Mouse (Mus musculus): Measurements from ENCODE around the gene Arpin. TPM values are rescaled to one million over a fixed set of nuclear protein-coding genes. Genes with fewer than 3 reads are reported as not detected.
A peak's percentile ranks its signal among the peaks of the same experiment; 100 is the strongest.

Arpin gene
- total and polyA plus RNA-seq, 3 experiments: not detected

DNA sequence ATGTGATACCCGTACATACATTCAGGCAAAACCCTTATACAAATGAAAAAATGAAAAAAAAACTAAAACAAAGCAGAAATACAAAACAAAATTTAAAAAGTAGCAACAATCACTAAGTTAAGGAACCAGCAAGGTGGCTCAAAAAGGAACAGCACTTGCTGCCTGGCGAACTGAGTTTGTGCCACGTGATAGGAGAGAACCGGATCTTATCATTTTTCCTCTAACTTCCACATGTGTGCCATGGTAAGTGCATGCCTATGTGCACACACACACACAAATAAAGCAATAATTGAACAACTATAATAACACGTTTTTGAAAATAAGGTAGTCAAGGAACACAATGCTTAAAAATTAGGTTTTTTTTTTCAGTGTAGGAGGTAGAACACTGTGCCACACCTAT, 37.0 kb upstream of the Arpin start:
- Histone ChIP-seq H3K27ac (ENCODE audit: control insufficient read depth, low read depth, low read length) (no peak overlapping the region), H3K4me3 (ENCODE audit: control insufficient read depth in 1 of 2, insufficient read depth in 1 of 2, low read depth in 2 of 2, low read length in 2 of 2) (peak overlapping the region; percentile 23 to 38; a peak in 2 of 4 replicates), H3K79me2 (ENCODE audit: control insufficient read depth, insufficient read depth, low read length, poor library complexity) (no peaks in the 10 kb centered on the region), H3K4me1 (ENCODE audit: control insufficient read depth in 1 of 2, insufficient read depth in 2 of 2, low read length in 2 of 2) (peaks cover 2 to 21% of the 10 kb centered on the region in 2 experiments), H3K36me3 (ENCODE audit: control insufficient read depth in 1 of 2, insufficient read depth in 2 of 2, low read length in 2 of 2) (peaks cover 0 to 8% of the 10 kb centered on the region in 2 experiments; a peak in 2 of 4 replicates), H3K27me3 (ENCODE audit: control insufficient read depth in 1 of 2, insufficient read depth in 2 of 2, low read length in 2 of 2) (peaks cover 0 to 1% of the 10 kb centered on the region in 2 experiments; a peak in 2 of 4 replicates), H3K9ac (ENCODE audit: control insufficient read depth, low read depth, low read length, poor library complexity, severe bottlenecking) (peak overlapping the region; percentile 50), H3K9me3 (replicated peaks; ENCODE audit: insufficient read depth, low read length) (no peaks in the 10 kb centered on the region)
- peak; percentile 93 for TF ChIP-seq USF1 (IDR thresholded peaks at IDR 0.05; ENCODE audit: low read depth, low read length)
- peak; percentile 42; the same call in 1 of the 2 replicates for TF ChIP-seq BHLHE40 (IDR thresholded peaks at IDR 0.05; ENCODE audit: borderline replicate concordance, low read depth, low read length)
- TF ChIP-seq USF2 (IDR thresholded peaks at IDR 0.05; ENCODE audit: borderline replicate concordance in 1 of 2, insufficient read depth in 1 of 2, low read depth in 1 of 2, low read length in 2 of 2): peak in 1 of 2 experiments; percentile 72; a peak in 2 of 4 replicates
- peak; percentile 37; the same call in 1 of the 2 replicates for TF ChIP-seq SIN3A (IDR thresholded peaks at IDR 0.05; ENCODE audit: low read length)
- TF ChIP-seq MAZ (IDR thresholded peaks at IDR 0.05; ENCODE audit: low read depth, low read length): no peak
- no peak for TF ChIP-seq CTCF (IDR thresholded peaks at IDR 0.05 in 2 of 3, conservative IDR thresholded peaks at IDR 0.05 in 1 of 3; ENCODE audit: control insufficient read depth in 1 of 3, insufficient read depth in 1 of 3, low read depth in 2 of 3, low read length in 3 of 3, poor library complexity in 1 of 3, severe bottlenecking in 1 of 3)
- peak; percentile 71; the same call in 1 of the 2 replicates for TF ChIP-seq MYC (IDR thresholded peaks at IDR 0.05; ENCODE audit: low read depth, low read length)
- 0 out of 2 replicates have a peak, but pooled peaks have one; percentile 9 for TF ChIP-seq RCOR1 (IDR thresholded peaks at IDR 0.05; ENCODE audit: low read depth, low read length)
- TF ChIP-seq JUND (IDR thresholded peaks at IDR 0.05; ENCODE audit: low read depth, low read length): no peak
- TF ChIP-seq E2F4 (IDR thresholded peaks at IDR 0.05; ENCODE audit: borderline replicate concordance, low read depth, low read length): no peak
- peak; percentile 61 for TF ChIP-seq MXI1 (IDR thresholded peaks at IDR 0.05; ENCODE audit: low read depth, low read length)
- TF ChIP-seq MAX (IDR thresholded peaks at IDR 0.05; ENCODE audit: low read length): peak; percentile 87
- TF ChIP-seq TAL1 (IDR thresholded peaks at IDR 0.05; ENCODE audit: low read length): no peak
- TF ChIP-seq GATA1 (IDR thresholded peaks at IDR 0.05; ENCODE audit: low read depth, low read length): 0 out of 2 replicates have a peak, but pooled peaks have one; percentile 40
- peak; percentile 60 for DNase-seq (ENCODE audit: low read depth, low spot score)

DNA sequence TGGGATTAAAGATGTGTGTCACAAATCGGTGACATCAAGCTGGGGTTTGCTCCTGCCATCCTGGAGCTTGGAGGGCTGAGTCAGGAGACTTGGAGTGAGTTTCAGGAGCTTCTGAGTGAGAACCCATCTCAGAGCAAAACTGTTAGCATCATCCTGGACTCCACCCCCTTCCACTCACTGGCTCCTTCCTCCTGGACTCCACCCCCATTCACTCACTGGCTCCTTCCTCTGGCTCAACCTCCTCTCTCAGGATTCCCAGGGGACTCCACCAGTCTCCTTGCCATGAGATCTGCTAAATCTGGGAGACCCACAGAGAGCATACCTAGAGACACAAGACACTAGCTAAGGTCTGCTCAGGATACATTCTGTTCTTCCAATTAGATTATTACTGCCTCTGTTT, 35.2 kb upstream of the Arpin start:
- H3K9me3 ChIP-seq (replicated peaks; ENCODE audit: insufficient read depth, low read length): no peaks in the 10 kb centered on the region
- H3K4me1 ChIP-seq (ENCODE audit: control insufficient read depth in 1 of 2, insufficient read depth in 2 of 2, low read length in 2 of 2): peaks cover 2 to 21% of the 10 kb centered on the region in 2 experiments
- peak; percentile 15 for DNase-seq (ENCODE audit: low read depth, low spot score)
- no peaks in the 10 kb centered on the region for H3K79me2 ChIP-seq (ENCODE audit: control insufficient read depth, insufficient read depth, low read length, poor library complexity)
- H3K27ac ChIP-seq (ENCODE audit: control insufficient read depth, low read depth, low read length): no peak overlapping the region
- H3K36me3 ChIP-seq (ENCODE audit: control insufficient read depth in 1 of 2, insufficient read depth in 2 of 2, low read length in 2 of 2): peaks cover 0 to 8% of the 10 kb centered on the region in 2 experiments; a peak in 2 of 4 replicates
- TF ChIP-seq ETS1 (IDR thresholded peaks at IDR 0.05; ENCODE audit: low read depth, low read length) (no peak), UBTF (IDR thresholded peaks at IDR 0.05; ENCODE audit: borderline replicate concordance, insufficient read depth, low read depth, low read length) (no peak), NRF1 (IDR thresholded peaks at IDR 0.05; ENCODE audit: insufficient read depth, low read depth, low read length, poor library complexity, severe bottlenecking) (no peak), MAZ (IDR thresholded peaks at IDR 0.05; ENCODE audit: low read depth, low read length) (no peak), MEF2A (IDR thresholded peaks at IDR 0.05; ENCODE audit: extremely low read depth, insufficient replicate concordance, low read depth, low read length, poor library complexity, severe bottlenecking) (no peak), RCOR1 (IDR thresholded peaks at IDR 0.05; ENCODE audit: low read depth, low read length) (no peak), ZMIZ1 (IDR thresholded peaks at IDR 0.05; ENCODE audit: low read depth, low read length) (no peak), RAD21 (IDR thresholded peaks at IDR 0.05; ENCODE audit: low read depth, low read length) (no peak), NELFE (IDR thresholded peaks at IDR 0.05; ENCODE audit: low read depth, low read length) (no peak), HCFC1 (IDR thresholded peaks at IDR 0.05; ENCODE audit: low read depth, low read length) (no peak), TAL1 (IDR thresholded peaks at IDR 0.05; ENCODE audit: low read length) (no peak), KAT2A (conservative IDR thresholded peaks at IDR 0.05; ENCODE audit: low read depth, low read length) (no peak), MYB (IDR thresholded peaks at IDR 0.05; ENCODE audit: low read depth, low read length) (no peak)
- H3K4me3 ChIP-seq (ENCODE audit: control insufficient read depth in 1 of 2, insufficient read depth in 1 of 2, low read depth in 2 of 2, low read length in 2 of 2): no peak overlapping the region
- no peak overlapping the region for H3K9ac ChIP-seq (ENCODE audit: control insufficient read depth, low read depth, low read length, poor library complexity, severe bottlenecking)
- H3K27me3 ChIP-seq (ENCODE audit: control insufficient read depth in 1 of 2, insufficient read depth in 2 of 2, low read length in 2 of 2): no peaks in the 10 kb centered on the region; a peak in 1 of 4 replicates

All from MEL (cell line).